Mouse (Mus musculus) retina, postnatal 7 days (tissue): ENCODE measurements at regions not wholly inside any gene's neighbourhood (a gene's known extent, or its start where the extent isn't known, plus 50 kb on each side); places are given as distances from the start of the nearest gene placed in this dataset.
"Not testable (repeated sequence)": the region's sequence is repeated elsewhere in the genome, so short reads cannot be mapped to it uniquely, and the experiment has no call there.

Source experiments
- DNase-seq: peaks from one replicate; pipeline ENCODE4 v3.0.0-alpha.2; 2012; ENCODE audit warnings: low read depth, low spot score

DNA sequence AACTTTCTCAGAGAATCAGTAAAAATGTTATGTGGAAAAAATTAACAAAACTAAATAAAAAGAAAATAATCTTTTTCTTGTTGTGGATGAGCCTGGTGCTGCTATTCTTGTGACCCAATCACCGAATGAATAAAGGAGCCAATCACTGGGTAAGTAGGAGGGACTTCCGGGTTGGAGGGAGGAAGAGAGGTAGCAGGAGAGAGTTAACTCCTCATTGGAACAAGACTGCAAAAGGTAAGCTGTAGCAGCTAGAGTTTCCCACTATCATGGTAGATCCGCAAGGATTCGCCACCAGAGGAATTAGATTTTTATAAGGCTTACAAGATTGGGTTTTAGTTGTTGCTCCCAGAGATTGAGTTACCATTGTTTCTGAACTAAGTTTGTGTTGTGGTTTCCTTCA, 87.8 kb upstream of the Vldlr start:
- not testable (repeated sequence) for DNase-seq

DNA sequence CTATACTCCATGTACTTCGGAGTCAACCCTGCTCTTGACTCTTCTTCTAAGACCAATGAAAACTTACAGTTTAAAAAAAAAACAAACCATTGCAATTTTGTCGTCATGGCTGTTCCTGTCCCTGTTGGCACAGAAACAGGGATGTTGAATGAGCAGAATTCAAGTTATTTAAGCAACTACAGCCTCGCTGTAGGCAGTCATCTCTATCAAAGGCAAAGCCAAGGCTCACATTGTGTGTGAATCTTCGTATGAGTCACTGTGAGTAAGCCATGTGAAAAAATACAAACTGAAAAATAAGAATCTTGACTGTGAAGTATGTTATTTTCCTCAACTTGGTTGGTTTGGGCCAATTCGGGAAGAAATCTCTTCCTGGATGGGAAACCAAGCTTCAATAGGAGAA, 81.9 kb upstream of the Vldlr start:
- no peak for DNase-seq

DNA sequence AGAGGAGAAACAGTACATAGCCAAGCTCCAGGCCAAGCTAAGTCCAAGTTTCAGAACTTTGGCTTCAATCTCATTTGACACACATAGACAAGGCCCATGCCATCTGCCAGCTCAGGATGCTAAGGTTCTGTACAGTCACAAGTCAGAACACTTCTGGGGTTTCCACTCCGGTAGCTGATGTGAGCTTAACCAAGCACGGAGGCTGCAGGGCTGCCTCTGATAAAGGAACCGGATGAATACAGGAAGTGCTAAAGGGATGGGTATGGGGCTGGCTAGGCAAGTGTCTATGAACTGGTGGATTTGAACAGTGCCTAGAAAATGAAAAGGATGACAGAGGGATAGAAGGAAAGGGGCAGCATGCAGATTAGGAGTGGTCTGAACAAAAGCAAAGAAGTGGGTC, 75.4 kb upstream of the Vldlr start:
- no peak for DNase-seq

DNA sequence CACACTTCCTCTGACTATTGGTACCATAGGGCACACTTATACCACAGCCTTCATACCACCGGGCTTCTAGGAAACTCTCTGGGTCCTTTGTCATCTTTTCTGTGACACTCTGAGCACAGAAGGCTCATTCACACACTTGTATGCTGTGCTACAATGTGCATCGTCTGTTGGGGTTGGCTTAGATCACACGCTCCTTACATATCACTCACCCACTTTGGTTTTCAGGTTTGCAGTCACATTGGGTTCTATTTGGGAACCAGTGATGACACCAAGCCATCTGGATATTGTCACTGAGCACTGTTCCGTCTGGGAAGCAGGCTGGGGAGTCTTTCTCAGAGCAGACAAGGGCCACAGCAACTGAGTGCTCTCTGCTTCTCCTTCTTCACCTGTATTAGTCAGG, 74.1 kb upstream of the Vldlr start:
- no peak for DNase-seq

DNA sequence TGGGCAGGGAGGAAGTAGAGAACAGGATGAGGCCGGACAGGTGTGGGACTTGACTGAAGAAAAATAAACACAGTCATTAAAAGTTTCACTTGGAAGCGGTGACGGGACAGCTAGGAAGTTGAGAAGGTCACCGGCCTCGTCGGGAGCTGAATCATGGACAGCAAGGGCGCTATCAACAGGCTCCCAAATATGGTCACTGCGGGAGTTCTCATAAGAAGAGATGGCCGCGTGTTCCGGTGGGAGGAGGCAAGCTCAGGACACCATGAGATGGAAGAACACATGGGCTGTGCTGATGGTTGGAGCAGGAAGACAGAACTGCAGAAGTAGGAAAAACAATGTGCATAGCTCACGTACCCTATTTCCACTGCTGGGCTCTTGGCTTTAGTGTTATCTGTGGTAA, 68.9 kb upstream of the Vldlr start:
- DNase-seq, result no peak

DNA sequence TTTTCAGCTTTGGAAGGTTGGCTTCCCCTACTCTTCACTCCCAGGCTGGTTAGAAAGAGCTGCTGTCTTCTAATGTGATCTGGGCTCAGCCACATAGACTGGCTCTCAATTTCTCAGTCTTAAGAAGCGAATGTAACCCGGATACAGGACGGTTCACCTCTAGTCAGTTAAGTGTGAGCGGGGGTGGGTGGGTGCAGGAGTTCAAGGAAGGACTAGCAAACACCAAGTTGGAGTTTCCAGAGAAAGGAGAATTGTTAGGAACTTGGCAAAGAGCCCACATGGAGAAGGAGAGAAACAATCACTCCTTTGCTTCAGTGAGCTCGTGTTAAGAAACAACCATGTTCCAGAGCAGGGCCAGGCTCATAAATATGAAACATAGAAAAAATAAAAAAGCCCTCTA, 68.0 kb upstream of the Vldlr start:
- DNase-seq, result no peak

DNA sequence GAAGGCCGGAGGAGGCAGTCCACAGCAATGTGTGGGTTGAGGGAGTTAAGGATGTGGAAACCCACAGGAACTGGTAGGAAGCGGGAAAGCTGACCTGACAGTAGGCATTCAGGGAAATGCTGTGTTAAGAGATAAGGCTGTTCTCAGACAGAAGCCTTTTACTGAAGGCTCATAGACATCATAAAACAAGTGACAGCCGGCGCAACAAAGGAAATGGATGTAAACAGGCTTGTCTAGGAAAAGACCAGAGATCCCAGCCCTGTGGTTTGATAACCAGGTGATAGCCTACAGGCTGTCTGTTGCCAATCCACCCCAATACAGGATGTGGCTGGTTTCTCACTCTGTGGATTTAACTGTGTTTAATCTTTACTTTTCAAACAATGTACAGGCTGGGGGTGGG, 66.7 kb upstream of the Vldlr start:
- no peak for DNase-seq

DNA sequence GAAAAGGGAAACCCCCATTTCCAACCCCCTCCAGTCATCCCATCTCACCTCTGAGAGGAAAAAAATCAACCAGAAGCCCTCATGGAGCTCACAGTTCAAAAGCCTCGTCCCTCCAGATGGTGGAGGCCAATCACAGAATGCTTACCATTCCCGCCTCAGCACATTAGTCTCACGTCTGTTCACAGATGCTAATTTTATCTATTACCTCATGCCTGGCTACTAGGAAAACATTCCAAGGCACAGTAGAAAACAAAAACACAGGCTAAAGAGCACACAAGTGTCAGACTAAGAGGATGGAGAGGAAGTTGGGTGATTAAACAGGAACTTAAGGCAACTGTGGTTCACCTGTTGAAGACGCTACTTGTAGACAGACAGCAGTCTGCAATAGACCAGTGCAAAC, 54.4 kb upstream of the Vldlr start:
- no peak for DNase-seq
